Mouse (Mus musculus) ovary, adult 18-20 months (tissue): ENCODE data around the gene Olfr6.
"Not testable (repeated sequence)": the region's sequence is repeated elsewhere in the genome, so short reads cannot be mapped to it uniquely, and the experiment has no call there.

ENCODE experiments used
- DNase-seq: peaks from one replicate; pipeline ENCODE4 v3.0.0; 2022; ENCODE audit warnings: low spot score, mixed read lengths

Olfr6 gene

GRCm38 (mm10) chr7:106963837-106964236 lies at the start of gene Olfr6:
Gene Olfr6 (minus strand): TSS chr7:106963937.
- no peak for DNase-seq

GRCm38 (mm10) chr7:107005972-107006371 lies 42.2 kb upstream of the Olfr6 start, which contains the start of gene Olfr2:
Gene Olfr2 (minus strand): TSS chr7:107006072.
- DNase-seq = no peak

GRCm38 (mm10) chr7:107004169-107004568 lies 40.4 kb upstream of the Olfr6 start:
- DNase-seq = no peak

GRCm38 (mm10) chr7:107000798-107001197 lies 37.1 kb upstream of the Olfr6 start:
- DNase-seq = no peak

- DNase-seq = no peak
Measured at GRCm38 (mm10) chr7:106985236-106985635, 21.5 kb upstream of the Olfr6 start.

- no peak for DNase-seq
Measured at GRCm38 (mm10) chr7:106975353-106975752, 11.6 kb upstream of the Olfr6 start, which contains the start of gene Olfr711. Gene Olfr711 (minus strand): TSS chr7:106975453.

- DNase-seq = not testable (repeated sequence)
Measured at GRCm38 (mm10) chr7:106967503-106967902, 3.8 kb upstream of the Olfr6 start.

GRCm38 (mm10) chr7:106948212-106948611 lies 15.5 kb downstream of the Olfr6 start, which contains the start of gene Olfr710:
Gene Olfr710 (minus strand): TSS chr7:106948312.
- DNase-seq = no peak

GRCm38 (mm10) chr7:106932119-106932518 lies 31.6 kb downstream of the Olfr6 start, which contains the start of gene Olfr709-ps1:
Gene Olfr709-ps1 (minus strand): TSS chr7:106932219.
- DNase-seq = no peak

GRCm38 (mm10) chr7:106920961-106921360 lies 42.8 kb downstream of the Olfr6 start:
- not testable (repeated sequence) for DNase-seq

GRCm38 (mm10) chr7:106907676-106908075 lies 56.1 kb downstream of the Olfr6 start, which contains the start of gene Olfr1532-ps1:
Gene Olfr1532-ps1 (plus strand): TSS chr7:106908001.
- no peak for DNase-seq
